Mouse (Mus musculus) hindbrain, embryonic 16.5 days (tissue): ENCODE measurements around the gene Ubash3a. TPM values are rescaled to one million over a fixed set of nuclear protein-coding genes. Genes with fewer than 3 reads are reported as not detected.

Experiments used
- ATAC-seq: fragments of 200-750 bp; cut with Nextera tagmentation; 2 replicates; pipeline ENCODE4 v1.8.0; 2017; ENCODE audit warnings: moderate TSS enrichment, moderate library complexity
- H3K27ac ChIP-seq: fragments of 300-500 bp; sonication (generic); 2 replicates; pipeline ENCODE4 v1.5.1; 2014; ENCODE audit warnings: low read depth, mild to moderate bottlenecking, control low read depth, low read length, moderate library complexity
- H3K27me3 ChIP-seq: fragments of 300-500 bp; sonication (generic); replicated peaks from 2 replicates; pipeline ENCODE4 v1.6.1; 2014; ENCODE audit warnings: low read length; ENCODE audit not compliant: control insufficient read depth, insufficient read depth
- H3K36me3 ChIP-seq: fragments of 300-500 bp; sonication (generic); 2 replicates; pipeline ENCODE4 v1.6.1; 2014; ENCODE audit warnings: mild to moderate bottlenecking, low read length, moderate library complexity, mixed read lengths; ENCODE audit not compliant: control insufficient read depth, insufficient read depth
- H3K4me1 ChIP-seq: fragments of 300-500 bp; sonication (generic); 2 replicates; pipeline ENCODE4 v1.6.1; 2014; ENCODE audit warnings: low read depth, low read length; ENCODE audit not compliant: control insufficient read depth, insufficient read depth
- H3K4me2 ChIP-seq: fragments of 300-500 bp; sonication (generic); 2 replicates; pipeline ENCODE4 v1.6.1; 2014; ENCODE audit warnings: mild to moderate bottlenecking, low read length, control low read depth, moderate library complexity
- H3K4me3 ChIP-seq: fragments of 300-500 bp; sonication (generic); 2 replicates; pipeline ENCODE4 v1.5.1; 2014; ENCODE audit warnings: mild to moderate bottlenecking, low read length, control low read depth, moderate library complexity
- H3K9ac ChIP-seq: fragments of 300-500 bp; sonication (generic); 2 replicates; pipeline ENCODE4 v1.6.1; 2014; ENCODE audit warnings: low read depth, mild to moderate bottlenecking, control low read depth, low read length, moderate library complexity
- H3K9me3 ChIP-seq: fragments of 300-500 bp; sonication (generic); 2 replicates; pipeline ENCODE4 v1.6.1; 2014; ENCODE audit warnings: mild to moderate bottlenecking, low read length, moderate library complexity; ENCODE audit not compliant: control insufficient read depth
- WGBS: fragments of 180-500 bp; shearing (Covaris S2); extraction: QIAGEN DNeasy Blood & Tissue Kit; methylation state at CpG from one replicate; pipeline ENCODE4 v1.1.7; 2014; 5-methylcytosine and 5-hydroxymethylcytosine counted together
- polyA plus RNA-seq: library from polyadenylated mRNA; unstranded; fragments of >200 nt; fragmentation: Nextera tagmentation; extraction: Ambion mirVana; gene quantifications from 2 replicates; pipeline ENCODE4 v1.2.1, GENCODE M21; 2015

The Ubash3a gene
- polyA plus RNA-seq, 1 experiment from 2014 or later: not detected

DNA sequence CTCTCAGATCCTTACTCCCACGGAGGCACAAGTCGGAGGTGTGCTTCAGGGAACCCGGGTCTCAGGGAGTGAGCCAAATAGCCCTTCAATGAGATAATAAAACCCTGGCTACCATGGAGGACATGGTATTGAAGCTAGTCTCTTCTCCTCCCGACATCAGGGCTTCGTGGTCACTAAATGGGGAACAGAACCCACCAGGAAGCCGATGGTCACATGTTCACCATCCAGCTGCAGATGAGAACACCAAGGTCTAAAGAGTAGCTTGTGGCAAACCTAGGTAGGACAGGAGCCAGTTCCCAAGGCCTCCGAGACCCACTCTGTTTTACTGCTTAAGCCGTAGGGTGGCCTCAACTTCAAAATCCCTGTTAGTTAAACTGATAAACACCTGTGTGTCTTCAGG is 981 bp downstream of the Ubash3a start:
- Histone ChIP-seq H3K4me1 (no peaks in the 10 kb centered on the region), H3K9ac (no peak overlapping the region), H3K27me3 (no peaks in the 10 kb centered on the region), H3K4me3 (no peak overlapping the region), H3K4me2 (no peak overlapping the region), H3K36me3 (no peaks in the 10 kb centered on the region), H3K27ac (no peak overlapping the region), H3K9me3 (no peaks in the 10 kb centered on the region)
- ATAC-seq: no peak
- 92% methylated on average over 8 of the region's 8 CpGs for WGBS

DNA sequence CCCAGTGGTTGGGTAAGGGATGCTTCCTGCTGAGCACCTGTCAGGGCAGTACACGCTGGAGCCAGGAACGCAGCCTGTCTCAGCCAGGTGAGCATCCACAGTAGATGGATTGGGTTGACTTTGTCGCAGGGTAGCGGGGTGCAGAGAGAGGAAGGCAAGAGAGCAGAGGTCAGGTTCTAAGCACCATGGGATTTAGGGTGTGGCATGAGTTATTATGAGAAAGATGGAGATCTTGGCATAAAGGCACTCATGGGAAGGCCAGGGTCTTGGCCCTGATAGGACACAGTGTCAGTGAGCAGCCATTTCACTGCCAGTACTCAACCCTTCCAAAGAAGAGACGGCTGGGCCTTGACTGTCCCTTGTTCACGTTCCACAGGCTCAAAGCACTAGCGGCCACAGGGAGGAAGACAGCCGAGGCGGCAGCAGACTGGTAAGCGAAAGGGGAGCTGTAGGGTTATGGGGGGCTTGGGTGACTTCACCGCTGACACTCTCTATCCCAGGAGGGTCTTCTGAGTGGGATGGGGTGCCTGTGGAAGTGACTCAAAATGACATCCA is 1.8 kb downstream of the Ubash3a start:
- Histone ChIP-seq H3K9me3 (no peaks in the 10 kb centered on the region), H3K36me3 (no peaks in the 10 kb centered on the region), H3K4me2 (no peak overlapping the region), H3K27ac (no peak overlapping the region), H3K9ac (no peak overlapping the region), H3K4me3 (no peak overlapping the region), H3K27me3 (no peaks in the 10 kb centered on the region), H3K4me1 (no peaks in the 10 kb centered on the region)
- WGBS: 93% methylated on average over 11 of the region's 11 CpGs
- no peak for ATAC-seq

DNA sequence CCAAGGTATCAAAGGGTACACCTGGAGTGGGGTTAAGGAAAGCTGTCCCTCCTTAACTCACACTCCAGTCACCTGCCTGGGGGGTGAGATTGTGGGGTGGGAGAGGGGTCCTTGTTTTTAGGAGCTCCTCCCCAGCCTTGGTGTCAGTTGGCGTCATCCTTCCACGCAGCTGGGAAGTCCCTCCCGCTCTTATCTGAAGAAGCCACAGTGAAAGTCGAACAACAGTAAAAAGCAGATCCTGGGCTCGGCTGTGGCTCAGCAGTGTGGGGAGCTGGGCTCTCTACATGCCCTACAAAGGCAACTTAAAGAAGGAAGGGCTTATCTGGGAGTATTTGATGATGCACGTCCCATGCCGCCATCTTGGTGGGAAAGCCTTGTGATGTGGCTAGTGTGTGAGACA is 2.6 kb downstream of the Ubash3a start:
- H3K36me3 ChIP-seq: no peaks in the 10 kb centered on the region
- H3K9me3 ChIP-seq: no peaks in the 10 kb centered on the region
- no peaks in the 10 kb centered on the region for H3K27me3 ChIP-seq
- H3K9ac ChIP-seq: no peak overlapping the region
- no peak for ATAC-seq
- WGBS: 92% methylated on average over 7 of the region's 7 CpGs
- no peaks in the 10 kb centered on the region for H3K4me1 ChIP-seq
- H3K27ac ChIP-seq: no peak overlapping the region
- no peak overlapping the region for H3K4me3 ChIP-seq
- no peak overlapping the region for H3K4me2 ChIP-seq

DNA sequence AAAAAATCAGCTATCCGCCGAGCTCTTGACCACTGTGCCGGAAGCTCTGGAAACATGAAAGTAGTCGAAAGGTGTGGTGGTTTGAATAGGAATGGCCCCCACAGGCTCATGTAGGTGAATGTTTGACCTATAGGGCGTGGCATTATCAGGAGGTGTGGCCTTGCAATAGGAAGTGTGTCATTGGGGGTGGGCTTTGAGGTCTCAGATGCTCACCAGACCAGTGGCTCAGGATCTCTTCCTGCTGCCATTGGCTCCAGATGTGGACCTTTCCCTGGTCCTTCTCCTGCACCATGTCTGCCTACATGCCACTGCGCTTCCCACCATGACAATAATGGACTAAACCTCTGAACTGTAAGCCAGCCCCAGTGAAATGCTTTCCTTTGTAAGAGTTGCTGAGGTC is 4.2 kb downstream of the Ubash3a start:
- Histone ChIP-seq H3K4me1 (no peaks in the 10 kb centered on the region), H3K9ac (no peak overlapping the region), H3K36me3 (no peaks in the 10 kb centered on the region), H3K4me2 (no peak overlapping the region), H3K4me3 (no peak overlapping the region), H3K27ac (no peak overlapping the region), H3K27me3 (no peaks in the 10 kb centered on the region), H3K9me3 (no peaks in the 10 kb centered on the region)
- WGBS: 90% methylated on average over 6 of the region's 6 CpGs
- ATAC-seq: no peak

DNA sequence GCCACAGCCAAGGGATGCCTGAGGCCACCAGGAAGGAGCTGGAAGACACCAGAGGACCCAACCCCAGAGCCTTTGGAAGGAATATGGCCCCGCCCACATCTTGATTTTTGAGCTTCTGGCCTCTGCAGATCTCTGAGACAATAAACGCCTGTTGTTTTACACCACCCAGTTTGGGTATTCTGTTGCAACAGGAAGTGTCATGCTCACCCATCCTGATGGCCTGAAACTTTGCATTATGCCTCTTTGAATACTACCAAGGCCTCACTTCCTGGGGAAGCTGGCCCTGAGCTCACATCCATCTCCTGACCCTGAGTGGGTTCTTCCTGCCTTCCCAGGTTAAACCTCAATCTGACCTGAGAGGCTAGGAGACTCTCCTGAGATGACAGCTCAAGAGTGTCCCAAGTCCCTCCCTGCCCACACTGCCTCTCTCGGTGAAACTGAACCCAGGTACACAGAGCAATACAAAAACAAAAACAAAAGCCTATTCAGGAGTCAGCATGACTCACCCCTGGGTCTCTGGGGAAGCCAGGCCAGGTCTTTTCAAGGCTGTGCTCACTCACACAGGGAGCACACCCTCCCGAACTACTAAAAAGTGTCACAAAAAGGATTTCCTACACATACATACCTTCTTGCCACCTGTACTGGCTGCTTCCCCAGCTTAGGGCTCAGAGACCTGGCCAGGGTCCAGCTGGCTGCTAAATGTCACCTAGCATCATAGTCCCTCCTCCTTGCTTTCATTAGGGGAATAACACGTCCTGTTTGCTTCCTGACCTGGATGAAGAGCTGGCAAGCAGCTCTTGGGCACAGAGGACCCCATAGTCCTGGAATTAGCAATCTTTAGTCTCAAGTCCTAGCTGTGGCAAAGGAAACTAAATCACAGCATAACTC is 8.6 kb downstream of the Ubash3a start:
- Histone ChIP-seq H3K9ac (no peak overlapping the region), H3K9me3 (no peaks in the 10 kb centered on the region), H3K27ac (no peak overlapping the region), H3K4me1 (no peaks in the 10 kb centered on the region), H3K4me3 (no peak overlapping the region), H3K36me3 (no peaks in the 10 kb centered on the region), H3K27me3 (no peaks in the 10 kb centered on the region), H3K4me2 (no peak overlapping the region)
- WGBS: 47% methylated on average over 5 of the region's 5 CpGs
- no peak for ATAC-seq

DNA sequence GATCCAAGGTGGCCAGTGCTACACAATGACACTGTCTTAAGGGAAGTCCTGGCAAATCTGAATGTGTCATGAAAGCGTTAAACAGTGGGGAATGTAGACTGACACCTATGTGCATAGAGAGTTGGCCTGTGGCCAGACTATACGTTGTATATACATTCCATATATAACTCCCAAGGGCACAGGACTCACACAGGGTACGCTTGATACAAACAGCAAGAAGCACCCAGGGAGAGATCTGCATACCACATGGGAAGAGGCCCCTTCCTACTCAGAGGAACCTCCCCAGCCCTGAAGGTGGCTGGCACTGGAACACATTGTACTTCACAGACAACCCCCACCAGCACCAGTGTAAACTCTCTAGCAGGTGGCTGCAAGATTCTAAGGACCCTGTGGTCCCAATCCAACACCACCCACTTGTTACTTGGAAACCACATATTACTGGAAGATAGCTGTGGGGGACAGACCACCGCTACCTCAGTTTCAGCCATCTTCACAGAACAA is 15.2 kb downstream of the Ubash3a start:
- H3K4me3 ChIP-seq: no peak overlapping the region
- H3K36me3 ChIP-seq: no peaks in the 10 kb centered on the region
- no peak overlapping the region for H3K4me2 ChIP-seq
- H3K9ac ChIP-seq: no peak overlapping the region
- no peak for ATAC-seq
- no peaks in the 10 kb centered on the region for H3K27me3 ChIP-seq
- 81% methylated on average over 4 of the region's 4 CpGs for WGBS
- no peaks in the 10 kb centered on the region for H3K4me1 ChIP-seq
- H3K9me3 ChIP-seq: no peaks in the 10 kb centered on the region
- H3K27ac ChIP-seq: no peak overlapping the region

DNA sequence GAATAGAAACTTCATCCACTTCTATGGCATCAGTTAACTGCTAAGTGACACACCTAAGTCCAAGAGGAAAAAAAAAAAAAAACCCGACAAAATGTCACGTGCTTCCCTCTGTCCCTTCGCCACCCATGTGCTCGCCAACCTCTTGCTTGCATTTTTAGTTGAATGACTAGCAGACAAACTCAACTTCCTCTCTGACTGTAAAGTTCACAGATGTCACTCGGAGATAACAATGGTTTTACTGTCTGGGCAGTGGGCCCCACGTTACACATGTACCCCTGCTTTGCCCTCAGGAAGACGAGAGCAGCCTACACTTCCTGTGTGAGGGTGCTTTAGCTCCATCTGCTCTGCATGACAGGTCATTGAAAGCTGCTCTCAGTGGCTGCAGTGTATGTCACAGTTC is 16.2 kb downstream of the Ubash3a start:
- 80% methylated on average over 7 of the region's 7 CpGs for whole genome bisulfite sequencing
- no peak for ATAC-seq

DNA sequence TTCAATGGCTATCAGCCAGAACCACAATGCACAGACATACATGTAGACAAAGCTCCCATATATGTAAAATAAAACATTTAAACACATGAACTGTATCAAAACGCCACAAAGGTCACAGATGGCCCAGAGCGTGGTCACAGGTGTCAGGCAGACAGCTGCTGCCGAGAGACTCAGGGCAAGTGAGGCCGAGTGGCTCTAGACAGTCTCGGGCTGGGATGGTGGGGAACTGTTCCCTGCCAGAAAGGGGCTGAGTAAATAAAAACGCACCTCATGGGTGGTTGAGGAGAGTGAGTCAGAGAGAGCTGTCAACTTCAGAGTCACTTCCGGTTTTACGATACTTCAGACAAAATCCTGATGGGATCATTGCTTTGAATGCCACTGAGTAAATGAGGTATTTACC is 16.9 kb downstream of the Ubash3a start:
- no peaks in the 10 kb centered on the region for H3K4me1 ChIP-seq
- no peak overlapping the region for H3K27ac ChIP-seq
- no peaks in the 10 kb centered on the region for H3K36me3 ChIP-seq
- H3K9me3 ChIP-seq: no peaks in the 10 kb centered on the region
- no peak overlapping the region for H3K9ac ChIP-seq
- no peak for ATAC-seq
- 83% methylated on average over 8 of the region's 8 CpGs for WGBS
- H3K4me3 ChIP-seq: no peak overlapping the region
- H3K27me3 ChIP-seq: no peaks in the 10 kb centered on the region
- H3K4me2 ChIP-seq: no peak overlapping the region

More for the DNA sequence above, 16.2 kb downstream of the Ubash3a start:
- H3K9ac ChIP-seq: no peak overlapping the region
- H3K27ac ChIP-seq: no peak overlapping the region
- no peak overlapping the region for H3K4me3 ChIP-seq
- H3K9me3 ChIP-seq: no peaks in the 10 kb centered on the region
- H3K36me3 ChIP-seq: no peaks in the 10 kb centered on the region
- no peak overlapping the region for H3K4me2 ChIP-seq
- H3K4me1 ChIP-seq: no peaks in the 10 kb centered on the region
- no peaks in the 10 kb centered on the region for H3K27me3 ChIP-seq

DNA sequence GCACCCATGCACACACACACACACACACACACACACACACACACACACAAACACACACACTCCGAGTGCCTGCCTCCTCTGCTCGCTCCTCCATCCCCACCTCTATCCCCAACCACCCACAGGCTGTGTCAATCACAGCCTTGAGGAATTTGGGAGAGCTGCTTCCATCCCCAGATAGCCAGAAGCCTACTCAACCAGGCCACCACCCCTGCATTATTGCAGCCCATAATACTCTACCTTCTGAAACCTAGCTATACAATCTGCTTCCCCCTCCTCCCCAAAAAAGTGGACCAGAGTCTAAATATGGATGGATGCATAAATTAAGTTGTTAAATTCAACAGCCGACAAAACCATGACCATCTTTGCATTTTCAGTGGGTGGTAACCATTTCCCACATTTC is 18.7 kb downstream of the Ubash3a start:
- H3K36me3 ChIP-seq: no peaks in the 10 kb centered on the region
- no peak overlapping the region for H3K4me3 ChIP-seq
- no peak overlapping the region for H3K4me2 ChIP-seq
- no peak overlapping the region for H3K9ac ChIP-seq
- H3K4me1 ChIP-seq: no peaks in the 10 kb centered on the region
- no peak overlapping the region for H3K27ac ChIP-seq
- 81% methylated on average over 3 of the region's 3 CpGs for WGBS
- no peaks in the 10 kb centered on the region for H3K9me3 ChIP-seq
- no peaks in the 10 kb centered on the region for H3K27me3 ChIP-seq
- no peak for ATAC-seq
